Mouse (Mus musculus) stomach, embryonic 16.5 days (tissue): Measurements from ENCODE around the gene Apopt1. TPM values are rescaled to one million over a fixed set of nuclear protein-coding genes. Genes with fewer than 3 reads are reported as not detected.

Source experiments
- ATAC-seq: fragments of 200-750 bp; cut with Nextera tagmentation; 2 replicates; pipeline ENCODE4 v1.8.0; 2017; ENCODE audit warnings: moderate number of reproducible peaks, moderate TSS enrichment; ENCODE audit not compliant: insufficient read depth, low FRiP score
- H3K27ac ChIP-seq: fragments of 300-500 bp; sonication (generic); 2 replicates; pipeline ENCODE4 v1.5.1; 2014; ENCODE audit warnings: low read length
- H3K27me3 ChIP-seq: fragments of 300-500 bp; sonication (generic); 2 replicates; pipeline ENCODE4 v1.6.1; 2014; ENCODE audit warnings: low read length, control low read depth, mixed read lengths; ENCODE audit not compliant: control insufficient read depth, insufficient read depth
- H3K36me3 ChIP-seq: fragments of 300-500 bp; sonication (generic); 2 replicates; pipeline ENCODE4 v1.6.1; 2014; ENCODE audit warnings: low read length; ENCODE audit not compliant: control insufficient read depth, insufficient read depth
- H3K4me1 ChIP-seq: fragments of 300-500 bp; sonication (generic); 2 replicates; pipeline ENCODE4 v1.6.1; 2014; ENCODE audit warnings: low read length, control low read depth, mixed read lengths; ENCODE audit not compliant: control insufficient read depth, insufficient read depth
- H3K4me2 ChIP-seq: fragments of 300-500 bp; sonication (generic); 2 replicates; pipeline ENCODE4 v1.6.1; 2014; ENCODE audit warnings: low read depth, low read length, mixed read lengths
- H3K4me3 ChIP-seq: fragments of 300-500 bp; sonication (generic); replicated peaks from 2 replicates; pipeline ENCODE4 v1.5.1; 2014; ENCODE audit warnings: mild to moderate bottlenecking, low read length
- H3K9ac ChIP-seq: fragments of 300-500 bp; sonication (generic); 2 replicates; pipeline ENCODE4 v1.6.1; 2014; ENCODE audit warnings: low read length
- H3K9me3 ChIP-seq: fragments of 300-500 bp; sonication (generic); replicated peaks from 2 replicates; pipeline ENCODE4 v1.6.1; 2016; ENCODE audit warnings: low read length, control low read depth; ENCODE audit not compliant: control insufficient read depth
- WGBS: fragments of 180-500 bp; shearing (Covaris S2); extraction: QIAGEN DNeasy Blood & Tissue Kit; methylation state at CpG from one replicate; pipeline ENCODE4 v1.1.7; 2014; 5-methylcytosine and 5-hydroxymethylcytosine counted together
- polyA plus RNA-seq: library from polyadenylated mRNA; unstranded; fragments of >200 nt; fragmentation: Nextera tagmentation; extraction: Ambion mirVana; gene quantifications from 2 replicates; pipeline ENCODE4 v1.2.1, GENCODE M21; 2015

Apopt1 gene
- polyA plus RNA-seq, 1 experiment from 2014 or later, result 47.0 TPM

DNA sequence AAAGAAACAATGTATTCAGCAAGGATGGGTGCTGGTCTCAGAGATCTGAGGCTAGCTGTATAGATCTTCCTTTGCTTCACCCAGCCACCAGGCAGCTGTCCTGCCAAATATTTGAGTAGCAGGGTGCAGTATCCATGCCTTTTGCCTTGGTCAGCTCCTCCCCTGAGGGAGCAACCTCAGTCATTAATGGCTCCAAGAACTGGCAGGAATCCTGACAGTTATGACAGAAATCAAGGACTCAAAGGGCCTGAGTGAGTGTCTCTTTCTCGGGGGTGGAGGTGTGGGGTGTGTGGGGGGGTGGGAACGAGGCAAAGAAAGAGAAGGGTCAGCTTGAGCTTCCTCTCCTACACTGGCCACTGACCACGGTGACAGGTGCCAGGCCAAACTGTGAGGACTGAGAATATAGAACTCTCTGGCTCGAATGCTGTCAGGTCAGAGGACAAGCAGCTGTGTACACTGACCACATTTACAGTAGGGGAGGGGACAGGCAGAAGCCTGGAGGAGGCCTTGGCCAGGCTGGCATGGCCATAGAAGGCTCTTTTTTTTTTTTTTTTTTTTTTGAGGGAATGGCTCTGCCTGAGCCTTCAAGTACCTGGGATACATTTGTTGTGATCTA is 43.1 kb downstream of the Apopt1 start:
- no peak for ATAC-seq
- Histone ChIP-seq H3K4me3 (no peak overlapping the region), H3K4me1 (peaks cover 24% of the 10 kb centered on the region), H3K27me3 (no peaks in the 10 kb centered on the region), H3K9me3 (no peaks in the 10 kb centered on the region), H3K4me2 (no peak overlapping the region), H3K36me3 (no peaks in the 10 kb centered on the region), H3K9ac (no peak overlapping the region), H3K27ac (no peak overlapping the region)
- WGBS, result 50% methylated on average over 4 of the region's 4 CpGs

DNA sequence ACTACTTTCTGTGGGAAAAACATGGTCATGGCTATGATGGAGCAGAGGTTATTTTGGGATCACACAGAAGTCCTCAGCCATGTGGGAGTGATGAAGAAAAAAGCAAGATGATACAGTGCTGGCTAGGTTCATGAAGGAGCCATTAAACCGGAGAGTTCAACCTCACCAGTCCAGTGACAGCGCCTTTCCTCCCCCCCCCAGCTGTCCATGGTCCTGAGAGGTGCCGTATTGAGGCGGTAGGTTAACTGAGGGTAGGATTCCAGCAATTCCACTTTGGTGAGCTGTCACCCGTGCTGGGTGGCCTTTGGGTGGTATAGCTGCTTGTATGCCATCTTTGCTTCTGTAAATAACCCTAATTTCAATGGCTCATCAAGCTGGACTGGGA is 43.6 kb downstream of the Apopt1 start:
- H3K9me3 ChIP-seq, result no peaks in the 10 kb centered on the region
- H3K9ac ChIP-seq, result no peak overlapping the region
- H3K36me3 ChIP-seq, result no peaks in the 10 kb centered on the region
- no peak for ATAC-seq
- WGBS, result 48% methylated on average over 5 of the region's 5 CpGs
- no peak overlapping the region for H3K4me2 ChIP-seq
- H3K27me3 ChIP-seq, result no peaks in the 10 kb centered on the region
- peaks cover 27% of the 10 kb centered on the region for H3K4me1 ChIP-seq
- H3K4me3 ChIP-seq, result no peak overlapping the region
- no peak overlapping the region for H3K27ac ChIP-seq

DNA sequence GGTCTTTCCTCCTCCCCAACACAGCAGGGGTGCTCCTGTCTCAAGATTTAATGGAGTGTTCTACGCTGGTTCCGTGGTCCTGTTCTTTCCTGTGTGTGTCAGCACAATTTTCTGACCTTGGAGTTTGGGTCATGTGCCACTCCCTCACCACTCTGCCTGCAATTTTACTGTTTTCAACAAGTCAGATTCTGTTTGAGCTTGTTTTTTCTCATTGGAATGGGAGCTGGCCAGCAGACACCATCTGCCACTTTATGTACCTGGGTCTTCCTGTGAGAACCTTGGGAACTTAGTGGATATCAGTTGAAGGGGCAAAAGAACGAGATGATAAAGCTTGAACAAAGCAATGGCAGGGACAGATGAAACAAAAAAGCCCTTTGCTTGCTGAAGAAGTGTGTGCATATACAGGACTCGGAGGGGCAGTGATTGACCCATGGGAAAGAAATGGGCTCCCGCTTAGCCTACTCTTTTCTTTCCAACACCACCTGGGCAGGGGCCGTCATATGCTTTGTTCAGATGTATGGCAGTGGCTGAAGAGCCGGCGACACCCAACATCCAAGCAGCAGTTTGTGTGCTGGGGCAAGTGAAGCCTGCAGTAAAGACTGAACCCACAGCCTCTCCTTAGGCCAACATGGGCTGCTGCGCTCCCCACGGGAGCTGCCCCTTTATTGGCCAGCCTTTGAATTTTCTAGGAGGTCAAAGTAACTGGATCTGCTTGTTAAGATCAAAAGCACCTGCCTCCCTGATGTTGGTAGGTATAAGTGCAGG is 44.7 kb downstream of the Apopt1 start:
- no peak for ATAC-seq
- no peaks in the 10 kb centered on the region for H3K9me3 ChIP-seq

DNA sequence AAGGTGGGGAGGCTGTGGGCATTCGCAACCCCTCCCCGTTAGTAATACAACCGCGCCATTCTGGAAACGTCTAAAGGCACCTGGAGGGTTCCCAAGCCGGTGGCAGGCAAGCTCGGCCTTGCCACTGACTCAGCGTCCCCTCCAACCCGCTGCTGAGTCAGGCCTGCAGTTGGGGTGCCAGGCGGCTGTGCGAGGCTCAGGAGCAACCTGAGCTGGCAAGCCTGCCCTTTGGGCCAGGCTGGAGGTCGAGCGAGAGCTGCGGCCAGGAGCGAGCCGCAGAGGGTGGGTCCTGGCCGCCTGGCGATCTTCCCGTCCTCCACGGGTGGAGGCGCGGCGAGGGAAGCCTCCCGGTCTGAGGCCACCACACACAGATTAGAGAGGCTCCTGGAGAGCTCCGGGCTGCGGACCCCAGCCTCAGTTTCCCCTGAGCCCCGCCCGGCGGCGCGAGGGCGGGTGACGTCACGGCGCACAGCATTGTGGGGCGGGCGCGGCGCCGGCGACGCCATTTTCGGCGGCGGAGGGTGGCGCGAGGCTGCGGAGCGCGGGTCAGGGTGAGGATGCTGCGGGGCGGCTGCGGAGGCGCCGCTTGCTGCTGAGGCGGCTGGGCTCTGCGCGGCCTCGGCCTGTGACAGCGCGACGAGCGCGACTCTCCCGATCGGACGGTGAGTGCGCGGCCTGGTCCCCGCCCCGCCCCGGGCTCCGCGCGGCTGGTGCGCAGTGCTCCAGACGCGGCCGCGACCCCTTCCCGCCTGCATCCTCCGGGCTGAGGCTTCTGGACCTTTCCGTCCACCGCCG is 45.5 kb downstream of the Apopt1 start, which contains the start of gene Klc1:
TSS of gene Klc1 (plus strand) at position 469 of the 795 bp plus-strand sequence.
- H3K4me2 ChIP-seq, result peak within 1 kb of the TSS; percentile 97
- H3K27ac ChIP-seq, result peak within 1 kb of the TSS; percentile 91
- H3K36me3 ChIP-seq, result no peaks in the 10 kb centered on the region
- H3K9me3 ChIP-seq, result no peaks in the 10 kb centered on the region
- ATAC-seq, result peak; percentile 72
- H3K27me3 ChIP-seq, result no peaks in the 10 kb centered on the region
- H3K4me1 ChIP-seq, result peaks cover 29% of the 10 kb centered on the region
- H3K9ac ChIP-seq, result peak within 1 kb of the TSS; percentile 97
- WGBS, result under 1% methylated on average over 75 of the region's 85 CpGs
- H3K4me3 ChIP-seq, result peak within 1 kb of the TSS; percentile 78

More for the DNA sequence above, 44.7 kb downstream of the Apopt1 start:
- 46% methylated on average over 10 of the region's 10 CpGs for WGBS
- H3K36me3 ChIP-seq, result no peaks in the 10 kb centered on the region
- peaks cover 29% of the 10 kb centered on the region for H3K4me1 ChIP-seq
- H3K27me3 ChIP-seq, result no peaks in the 10 kb centered on the region
- H3K9ac ChIP-seq, result peak overlapping the region; percentile 97
- H3K4me3 ChIP-seq, result peak overlapping the region; percentile 78
- peak overlapping the region; percentile 91; the same call in 1 of the 2 replicates for H3K27ac ChIP-seq
- H3K4me2 ChIP-seq, result peak overlapping the region; percentile 97

DNA sequence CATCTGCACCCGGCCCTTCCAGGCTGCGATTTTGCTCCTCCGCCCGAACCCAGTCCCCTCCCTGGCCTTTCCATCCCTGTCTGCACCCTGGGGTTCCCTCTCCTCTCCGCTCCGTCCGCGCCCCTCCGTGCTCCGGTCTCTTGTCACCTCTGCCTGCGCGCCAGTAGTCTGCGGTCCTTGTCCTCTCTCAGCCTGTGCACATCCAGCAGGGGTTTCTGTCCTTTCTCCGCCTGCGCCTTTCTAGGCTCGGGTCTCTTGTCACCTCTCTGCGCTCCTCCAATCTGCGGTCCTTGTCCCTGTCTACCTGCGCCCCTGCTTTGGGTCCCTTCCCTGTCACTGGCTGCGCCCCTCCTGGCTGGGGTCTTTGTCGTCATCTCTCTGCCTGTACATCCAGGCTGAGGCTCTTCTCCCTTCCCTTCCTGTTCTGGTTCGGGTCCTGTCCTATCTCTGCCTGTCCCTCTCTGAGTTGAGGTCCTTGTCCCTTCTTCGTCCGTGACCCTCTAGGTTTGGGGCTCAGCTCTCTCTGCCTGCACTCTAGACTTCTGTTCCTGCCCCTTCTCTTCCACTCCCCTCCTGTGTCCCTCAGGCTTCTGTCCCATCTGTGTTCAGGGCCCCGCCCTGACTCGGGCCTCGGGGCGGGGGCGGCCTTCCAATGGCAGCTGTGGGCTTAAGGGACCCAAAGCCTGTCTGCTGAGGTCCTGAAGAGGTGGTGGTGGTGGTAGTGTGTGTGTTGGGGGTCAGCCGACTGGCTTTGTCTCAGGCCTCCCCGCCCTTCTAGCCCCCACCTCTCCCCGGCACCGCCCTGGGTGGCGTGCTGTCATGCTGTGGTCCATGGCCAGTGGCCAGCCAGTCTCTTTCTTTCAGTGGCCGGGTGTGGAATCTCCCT is 46.4 kb downstream of the Apopt1 start:
- Histone ChIP-seq H3K4me2 (peak overlapping the region; percentile 97), H3K9ac (peak overlapping the region; percentile 97), H3K4me3 (peak overlapping the region; percentile 78), H3K27me3 (no peaks in the 10 kb centered on the region), H3K9me3 (no peaks in the 10 kb centered on the region), H3K27ac (peak overlapping the region; percentile 91), H3K36me3 (no peaks in the 10 kb centered on the region), H3K4me1 (peaks cover 29% of the 10 kb centered on the region)
- peak; percentile 30 for ATAC-seq
- 1% methylated on average over 35 of the region's 35 CpGs for WGBS

DNA sequence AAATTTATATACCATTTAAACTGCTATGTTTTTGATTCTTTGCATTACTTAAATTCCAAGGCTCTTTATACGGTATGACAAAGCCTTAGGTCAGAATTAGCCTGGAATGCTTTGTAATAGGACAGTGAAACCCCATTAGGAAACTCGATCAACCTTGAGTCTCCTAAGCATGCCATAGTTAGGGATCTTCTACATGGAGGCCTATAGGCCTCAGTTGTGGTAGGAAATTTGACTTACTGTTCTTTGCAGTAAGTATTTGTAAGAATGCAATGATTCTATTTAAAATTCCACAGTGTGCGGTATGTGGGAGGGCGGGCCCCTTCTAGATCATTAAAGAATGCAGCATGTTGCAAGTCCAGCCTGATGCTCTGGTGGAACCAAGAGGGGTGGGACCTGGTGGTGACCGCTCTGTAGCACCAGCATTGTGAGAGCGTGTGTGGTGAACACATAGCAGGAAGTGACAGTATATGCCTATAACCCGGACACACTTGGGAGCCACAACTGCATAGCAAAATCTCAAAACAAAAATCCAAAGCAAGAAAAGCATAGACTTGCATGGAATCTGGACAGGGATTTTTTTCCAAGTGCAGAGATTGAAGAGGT is 47.3 kb downstream of the Apopt1 start:
- Histone ChIP-seq H3K4me2 (peak overlapping the region; percentile 97), H3K9me3 (no peaks in the 10 kb centered on the region), H3K27me3 (no peaks in the 10 kb centered on the region), H3K9ac (peak overlapping the region; percentile 41; the same call in 1 of the 2 replicates), H3K27ac (peak overlapping the region; percentile 91), H3K36me3 (no peaks in the 10 kb centered on the region), H3K4me3 (peak overlapping the region; percentile 78), H3K4me1 (peaks cover 29% of the 10 kb centered on the region)
- no peak for ATAC-seq
- 49% methylated on average over 7 of the region's 7 CpGs for WGBS

DNA sequence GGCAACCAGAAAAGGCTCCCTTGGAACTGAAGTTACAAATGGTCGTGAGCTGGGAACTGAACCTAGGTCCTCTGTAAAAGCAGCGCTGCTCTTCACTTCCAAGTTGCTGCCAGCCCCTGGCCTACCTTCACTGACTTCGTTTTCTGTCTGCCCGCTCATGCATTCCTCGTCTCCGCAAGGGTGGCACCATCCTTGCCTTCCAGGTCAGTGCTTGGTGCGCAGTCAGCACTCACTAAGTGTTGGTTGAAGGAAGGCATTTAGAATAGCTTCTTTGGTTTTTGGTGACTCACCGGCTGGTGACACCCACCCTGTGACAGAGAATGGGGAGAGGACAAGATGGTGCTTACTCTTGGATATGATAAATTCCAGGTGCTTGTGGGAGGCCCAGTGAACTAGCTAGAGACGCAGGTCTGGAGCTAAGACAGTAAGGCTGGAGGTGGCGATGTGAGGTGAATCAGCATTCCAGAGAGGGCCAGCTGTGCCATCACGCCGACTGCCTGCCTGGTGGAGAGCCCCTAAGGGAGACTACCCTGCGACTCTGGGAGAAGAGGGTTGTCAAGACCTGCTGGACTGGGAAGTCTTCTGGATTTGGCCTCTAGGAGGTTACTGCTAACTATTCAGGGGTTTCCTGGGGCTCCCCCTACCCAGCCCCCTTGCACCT is 49.7 kb downstream of the Apopt1 start:
- WGBS, result 89% methylated on average over 13 of the region's 13 CpGs
- Histone ChIP-seq H3K9ac (no peak overlapping the region), H3K36me3 (no peaks in the 10 kb centered on the region), H3K4me2 (no peak overlapping the region), H3K27ac (no peak overlapping the region), H3K9me3 (no peaks in the 10 kb centered on the region), H3K27me3 (no peaks in the 10 kb centered on the region), H3K4me1 (peaks cover 39% of the 10 kb centered on the region), H3K4me3 (no peak overlapping the region)
- ATAC-seq, result no peak
